Mouse (Mus musculus) testis, adult 2 months (tissue): ENCODE data around the gene En1. TPM values are rescaled to one million over a fixed set of nuclear protein-coding genes. Genes with fewer than 3 reads are reported as not detected.

Experiments used
- H3K27ac ChIP-seq: fragments of 200-500 bp; 2 replicates; pipeline ENCODE4 v1.5.1; 2012; ENCODE audit warnings: low read depth, low read length; ENCODE audit not compliant: control insufficient read depth, insufficient read depth
- H3K27me3 ChIP-seq: fragments of 200-500 bp; 2 replicates; pipeline ENCODE4 v1.6.1; 2012; ENCODE audit warnings: mild to moderate bottlenecking, low read length, moderate library complexity; ENCODE audit not compliant: control insufficient read depth, insufficient read depth
- H3K36me3 ChIP-seq: fragments of 200-500 bp; 2 replicates; pipeline ENCODE4 v1.6.1; 2012; ENCODE audit warnings: mild to moderate bottlenecking, low read length; ENCODE audit not compliant: control insufficient read depth, insufficient read depth
- H3K4me1 ChIP-seq: fragments of 200-500 bp; 2 replicates; pipeline ENCODE4 v1.6.1; 2012; ENCODE audit warnings: low read length; ENCODE audit not compliant: control insufficient read depth, insufficient read depth
- H3K4me3 ChIP-seq: fragments of 200-500 bp; 2 replicates; pipeline ENCODE4 v1.5.1; 2012; ENCODE audit warnings: low read depth, mild to moderate bottlenecking, low read length, moderate library complexity, mixed read lengths; ENCODE audit not compliant: control insufficient read depth
- CTCF ChIP-seq: fragments of 200-500 bp; IDR thresholded peaks from 2 replicates; pipeline ENCODE4 v1.5.1; 2012; ENCODE audit warnings: low read depth, mild to moderate bottlenecking, inconsistent platforms, low read length, moderate library complexity; ENCODE audit not compliant: control insufficient read depth, insufficient read depth, insufficient replicate concordance
- POLR2A ChIP-seq: fragments of 200-500 bp; IDR thresholded peaks from 2 replicates; pipeline ENCODE4 v1.6.1; 2012; ENCODE audit warnings: low read depth, mild to moderate bottlenecking, inconsistent platforms, low read length, moderate library complexity; ENCODE audit not compliant: control insufficient read depth
- polyA plus RNA-seq: library from polyadenylated mRNA; depleted of rRNA; stranded (reverse); fragments of >200 nt; gene quantifications from 2 replicates; pipeline ENCODE4 v1.2.3, GENCODE M21; 2012

En1 gene
- polyA plus RNA-seq, 1 experiment, result 0.04 TPM

- Histone ChIP-seq H3K27me3 (no peaks in the 10 kb centered on the region), H3K4me1 (no peaks in the 10 kb centered on the region), H3K4me3 (no peak overlapping the region), H3K36me3 (no peaks in the 10 kb centered on the region), H3K27ac (no peak overlapping the region)
- TF ChIP-seq CTCF (peak; percentile 24; the same call in 1 of the 2 replicates), POLR2A (no peak)
These were observed 15.6 kb upstream of the En1 start for GRCm38 (mm10) chr1:120586500-120587110.

DNA sequence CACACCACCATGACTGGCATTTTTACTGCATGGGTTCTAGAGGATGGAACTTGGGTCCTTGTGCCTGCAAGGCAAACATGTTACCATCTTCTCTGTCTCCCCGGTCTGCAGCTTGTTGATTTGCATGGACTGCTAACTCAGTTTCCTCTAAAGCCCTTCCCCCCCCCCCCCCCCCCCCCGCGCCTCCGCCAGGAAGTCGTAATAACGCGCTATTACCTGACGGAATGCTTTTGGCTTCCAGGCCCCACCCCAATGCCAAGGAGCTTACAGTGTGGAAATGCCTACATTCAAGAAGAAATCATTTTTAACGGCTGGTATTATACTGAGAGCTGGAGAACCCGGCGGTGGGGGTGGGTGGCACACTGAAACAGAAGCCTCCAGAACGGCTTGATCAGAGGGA is 14.8 kb upstream of the En1 start:
- TF ChIP-seq POLR2A (no peak), CTCF (no peak)
- no peaks in the 10 kb centered on the region for H3K27me3 ChIP-seq
- no peak overlapping the region for H3K4me3 ChIP-seq
- no peaks in the 10 kb centered on the region for H3K4me1 ChIP-seq
- no peak overlapping the region for H3K27ac ChIP-seq
- no peaks in the 10 kb centered on the region for H3K36me3 ChIP-seq

- Histone ChIP-seq H3K27ac (no peak overlapping the region), H3K4me1 (no peaks in the 10 kb centered on the region), H3K27me3 (no peaks in the 10 kb centered on the region), H3K36me3 (no peaks in the 10 kb centered on the region), H3K4me3 (no peak overlapping the region)
- TF ChIP-seq POLR2A, result no peak
- no peak for TF ChIP-seq CTCF
These were observed 14.3 kb upstream of the En1 start for GRCm38 (mm10) chr1:120587960-120588359.

DNA sequence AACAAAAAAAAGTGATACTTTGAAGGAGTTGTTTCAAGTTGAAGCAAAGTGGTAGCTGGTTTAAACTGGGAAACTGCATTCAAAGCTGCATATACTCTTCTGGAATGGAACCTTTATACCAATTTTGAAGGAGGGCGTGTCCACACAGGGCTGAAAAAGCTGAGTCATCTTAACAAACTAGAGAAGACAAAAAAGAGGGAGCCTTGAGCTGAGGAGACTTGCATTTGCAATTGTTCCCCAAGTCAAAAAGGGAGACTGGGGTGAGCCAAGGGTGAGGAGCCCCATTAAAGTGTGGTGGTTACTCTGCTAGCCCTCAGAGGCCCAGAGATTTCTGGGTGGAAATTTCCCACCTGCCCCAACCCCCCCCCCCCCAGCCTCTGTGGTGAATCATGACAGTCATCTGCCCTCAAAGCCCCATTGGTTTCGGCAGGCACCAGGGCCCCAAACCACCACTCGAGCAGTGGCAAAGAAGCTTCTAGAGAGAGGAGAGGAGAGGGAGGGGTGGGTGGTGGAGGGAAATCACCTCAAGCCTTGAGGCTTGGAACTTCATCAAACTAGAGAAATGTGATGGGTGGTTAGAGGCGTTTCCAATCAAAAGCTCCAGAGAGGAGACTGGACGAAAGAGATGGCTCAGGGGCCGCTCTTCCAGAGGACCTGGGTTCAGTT is 13.7 kb upstream of the En1 start:
- H3K36me3 ChIP-seq, result no peaks in the 10 kb centered on the region
- H3K27me3 ChIP-seq, result no peaks in the 10 kb centered on the region
- H3K4me3 ChIP-seq, result no peak overlapping the region
- H3K27ac ChIP-seq, result no peak overlapping the region
- H3K4me1 ChIP-seq, result no peaks in the 10 kb centered on the region
- TF ChIP-seq POLR2A (no peak), CTCF (no peak)

DNA sequence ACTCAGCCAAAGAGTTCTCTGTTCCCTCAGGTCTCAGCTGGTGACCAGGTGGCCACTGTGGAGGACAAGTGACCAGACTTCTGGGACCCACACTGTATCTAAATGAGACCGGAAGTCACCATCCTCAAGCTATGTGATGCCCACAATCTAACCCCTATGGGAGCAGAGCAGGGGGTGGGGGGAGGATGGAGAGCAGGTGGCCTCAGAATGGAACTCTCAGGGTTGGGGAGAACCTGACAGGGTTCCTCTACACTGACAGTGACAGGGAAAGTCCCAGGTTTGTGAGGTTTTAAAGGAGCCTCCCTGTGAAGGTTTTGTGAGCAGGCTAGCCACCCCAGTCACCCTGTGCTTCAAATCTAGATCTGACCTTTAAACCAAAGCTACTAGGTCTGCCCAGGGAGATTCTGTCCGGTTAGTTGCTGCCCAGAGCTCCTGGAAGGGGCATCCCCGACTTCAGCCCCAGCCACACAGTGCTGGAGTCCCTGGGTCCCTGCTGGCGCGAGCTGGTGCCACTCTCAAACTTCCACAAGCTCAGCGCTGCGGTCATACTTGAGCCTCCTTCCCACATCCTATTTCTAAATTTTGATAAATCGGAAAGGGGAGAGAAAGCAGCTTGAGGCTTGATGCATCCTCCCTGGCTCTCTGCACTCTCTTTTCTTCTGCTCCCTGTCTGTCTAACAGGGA is 8.8 kb upstream of the En1 start:
- Histone ChIP-seq H3K27me3 (peaks cover 4% of the 10 kb centered on the region), H3K4me3 (no peak overlapping the region), H3K36me3 (no peaks in the 10 kb centered on the region), H3K4me1 (peaks cover 5% of the 10 kb centered on the region), H3K27ac (no peak overlapping the region)
- no peak for TF ChIP-seq CTCF
- no peak for TF ChIP-seq POLR2A

GRCm38 (mm10) chr1:120594603-120595002 is 7.6 kb upstream of the En1 start:
- H3K4me1 ChIP-seq, result peaks cover 5% of the 10 kb centered on the region
- no peaks in the 10 kb centered on the region for H3K36me3 ChIP-seq
- no peak overlapping the region for H3K4me3 ChIP-seq
- H3K27ac ChIP-seq, result no peak overlapping the region
- TF ChIP-seq POLR2A (no peak), CTCF (peak; percentile 34; the same call in 1 of the 2 replicates)
- peaks cover 4% of the 10 kb centered on the region for H3K27me3 ChIP-seq

DNA sequence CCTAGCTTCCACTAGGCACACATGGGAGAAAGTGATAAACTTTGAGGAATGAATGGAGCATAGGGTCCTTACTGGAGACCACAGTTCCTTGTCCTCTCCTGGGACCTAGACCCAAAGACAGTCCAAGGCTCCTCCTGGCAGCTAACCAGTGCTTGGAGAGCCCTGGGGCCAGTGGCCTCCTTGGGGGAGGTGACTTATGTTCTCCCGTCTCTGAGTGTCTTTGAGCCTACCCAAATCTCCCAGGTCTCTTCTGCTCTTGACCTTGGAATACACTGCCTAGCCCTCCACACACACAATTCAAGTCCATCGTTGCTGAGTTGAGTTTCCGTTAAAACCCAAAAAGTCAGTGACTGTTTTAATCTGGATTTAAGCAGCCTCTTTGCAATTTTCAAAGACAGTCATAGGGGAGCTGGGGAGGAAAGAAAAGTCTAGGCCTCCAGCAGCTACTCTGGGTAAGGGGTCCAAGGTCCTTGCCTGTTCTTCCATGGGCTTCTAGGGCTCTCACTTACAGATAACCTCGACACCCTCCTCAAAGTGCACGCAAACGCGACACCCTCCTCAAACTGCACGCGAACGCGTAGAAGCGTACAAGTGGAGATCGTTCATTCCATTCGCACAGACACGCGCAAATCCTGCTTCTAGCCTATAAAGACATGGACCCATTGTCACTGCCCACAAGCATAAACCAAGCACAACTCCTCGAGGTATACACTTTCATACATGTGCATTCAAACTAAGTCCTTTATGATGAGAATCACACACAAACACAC is 6.6 kb upstream of the En1 start:
- Histone ChIP-seq H3K27me3 (peaks cover 4% of the 10 kb centered on the region), H3K27ac (no peak overlapping the region), H3K4me1 (peaks cover 5% of the 10 kb centered on the region), H3K4me3 (no peak overlapping the region), H3K36me3 (no peaks in the 10 kb centered on the region)
- TF ChIP-seq POLR2A, result no peak
- no peak for TF ChIP-seq CTCF
